Mouse (Mus musculus): ENCODE data around the gene Tubb5. TPM values are rescaled to one million over a fixed set of nuclear protein-coding genes. Genes with fewer than 3 reads are reported as not detected.
"Not testable (repeated sequence)": the region's sequence is repeated elsewhere in the genome, so short reads cannot be mapped to it uniquely, and the experiment has no call there.

Gene Tubb5
- polyA plus RNA-seq, 1 experiment: 447 TPM

DNA sequence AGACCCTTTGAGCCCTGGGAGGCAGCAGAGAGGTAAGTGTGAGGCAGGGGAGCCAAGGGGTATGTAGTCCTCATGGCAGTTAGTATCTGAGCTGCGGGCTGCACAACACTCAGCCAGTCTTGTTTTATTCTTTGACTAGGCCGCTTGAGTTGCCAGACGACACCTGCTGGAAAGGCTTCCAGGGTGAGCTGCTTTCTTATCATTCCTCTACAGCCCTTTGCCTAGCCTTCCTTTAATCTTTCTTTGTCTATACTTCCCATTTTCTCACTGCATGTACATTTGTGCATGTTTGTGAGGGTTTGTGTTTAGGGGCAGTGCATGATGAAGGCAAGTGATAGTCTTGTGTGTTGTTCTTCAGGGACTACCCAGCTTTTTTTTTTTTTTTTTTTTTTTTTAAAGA is 12.9 kb upstream of the Tubb5 start:
- Histone ChIP-seq H3K4me1 (ENCODE audit: control insufficient read depth, insufficient read depth, low read length) (no peaks in the 10 kb centered on the region; the same call in 1 of the 2 replicates), H3K4me3 (replicated peaks; ENCODE audit: control insufficient read depth, low read depth, low read length) (no peak overlapping the region), H3K27ac (ENCODE audit: control insufficient read depth, insufficient read depth, low read depth, low read length, poor library complexity) (peak overlapping the region; percentile 38; the same call in 1 of the 2 replicates)
- WGBS: 52% methylated on average over 3 of the region's 3 CpGs
- TF ChIP-seq CTCF (IDR thresholded peaks at IDR 0.05; ENCODE audit: control insufficient read depth, insufficient read depth, low read length) (no peak), POLR2A (IDR thresholded peaks at IDR 0.05; ENCODE audit: borderline replicate concordance, control insufficient read depth, low read depth, low read length) (no peak)

GRCm38 (mm10) chr17:35848112-35848511 is 10.0 kb upstream of the Tubb5 start:
- no peak overlapping the region for H3K4me3 ChIP-seq (replicated peaks; ENCODE audit: control insufficient read depth, low read depth, low read length)
- no peak overlapping the region; the same call in 1 of the 2 replicates for H3K27ac ChIP-seq (ENCODE audit: control insufficient read depth, insufficient read depth, low read depth, low read length, poor library complexity)
- 27% methylated on average over 1 of the region's 1 CpGs for WGBS
- no peaks in the 10 kb centered on the region; the same call in 1 of the 2 replicates for H3K4me1 ChIP-seq (ENCODE audit: control insufficient read depth, insufficient read depth, low read length)
- no peak for TF ChIP-seq POLR2A (IDR thresholded peaks at IDR 0.05; ENCODE audit: borderline replicate concordance, control insufficient read depth, low read depth, low read length)
- TF ChIP-seq CTCF (IDR thresholded peaks at IDR 0.05; ENCODE audit: control insufficient read depth, insufficient read depth, low read length): no peak

DNA sequence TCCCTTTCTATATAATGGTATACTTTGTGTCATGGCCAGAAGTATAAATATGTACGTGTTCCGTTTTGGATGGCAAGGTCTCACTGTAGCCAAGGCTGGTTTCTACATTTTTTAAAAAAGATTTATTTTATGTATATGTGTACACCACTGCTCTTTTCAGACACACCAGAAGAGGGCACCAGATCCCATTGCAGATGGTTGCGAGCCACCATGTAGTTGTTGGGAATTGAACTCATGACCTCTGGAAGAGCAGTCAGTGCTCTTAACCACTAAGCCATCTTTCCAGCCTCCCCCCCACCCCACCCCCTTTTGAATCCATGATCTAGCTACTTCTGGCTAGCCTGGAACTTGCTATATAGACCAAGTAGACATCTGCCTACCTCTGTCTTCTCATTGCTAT is 5.4 kb upstream of the Tubb5 start:
- WGBS: 92% methylated on average over 3 of the region's 3 CpGs
- TF ChIP-seq CTCF (IDR thresholded peaks at IDR 0.05; ENCODE audit: control insufficient read depth, insufficient read depth, low read length) (peak; percentile 15; the same call in 1 of the 2 replicates), POLR2A (IDR thresholded peaks at IDR 0.05; ENCODE audit: borderline replicate concordance, control insufficient read depth, low read depth, low read length) (no peak)
- Histone ChIP-seq H3K27ac (ENCODE audit: control insufficient read depth, insufficient read depth, low read depth, low read length, poor library complexity) (no peak overlapping the region), H3K4me3 (replicated peaks; ENCODE audit: control insufficient read depth, low read depth, low read length) (no peak overlapping the region), H3K4me1 (ENCODE audit: control insufficient read depth, insufficient read depth, low read length) (no peaks in the 10 kb centered on the region; the same call in 1 of the 2 replicates)

DNA sequence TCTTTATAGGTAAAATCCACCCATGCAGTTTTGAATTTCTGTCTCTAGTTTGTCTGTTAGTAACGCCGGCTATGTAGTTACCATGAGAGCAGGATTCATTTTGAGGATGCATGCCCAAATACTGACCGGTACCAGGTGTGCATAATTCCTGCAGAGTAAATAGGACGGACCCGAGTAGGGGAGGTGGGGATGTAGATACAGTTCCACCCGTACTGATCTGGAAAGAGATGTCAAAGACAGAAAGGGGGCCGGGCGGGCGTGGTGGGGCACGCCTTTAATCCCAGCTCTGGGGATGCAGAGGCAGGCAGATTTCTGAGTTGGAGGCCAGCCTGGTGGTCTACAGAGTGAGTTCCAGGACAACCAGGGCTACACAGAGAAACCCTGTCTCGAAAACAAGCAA is 3.9 kb upstream of the Tubb5 start:
- peak overlapping the region; percentile 74 for H3K27ac ChIP-seq (ENCODE audit: control insufficient read depth, insufficient read depth, low read depth, low read length, poor library complexity)
- H3K4me1 ChIP-seq (ENCODE audit: control insufficient read depth, insufficient read depth, low read length): no peaks in the 10 kb centered on the region; the same call in 1 of the 2 replicates
- WGBS: 6% methylated on average over 11 of the region's 11 CpGs
- no peak for TF ChIP-seq CTCF (IDR thresholded peaks at IDR 0.05; ENCODE audit: control insufficient read depth, insufficient read depth, low read length)
- no peak for TF ChIP-seq POLR2A (IDR thresholded peaks at IDR 0.05; ENCODE audit: borderline replicate concordance, control insufficient read depth, low read depth, low read length)
- peak overlapping the region; percentile 71 for H3K4me3 ChIP-seq (replicated peaks; ENCODE audit: control insufficient read depth, low read depth, low read length)

- H3K4me1 ChIP-seq (ENCODE audit: control insufficient read depth, insufficient read depth, low read length): peaks cover 1% of the 10 kb centered on the region; the same call in 1 of the 2 replicates
- peak within 1 kb of the TSS; percentile 71 for H3K4me3 ChIP-seq (replicated peaks; ENCODE audit: control insufficient read depth, low read depth, low read length)
- H3K27ac ChIP-seq (ENCODE audit: control insufficient read depth, insufficient read depth, low read depth, low read length, poor library complexity): peak within 1 kb of the TSS; percentile 74
- under 1% methylated on average over 59 of the region's 59 CpGs for WGBS
- TF ChIP-seq POLR2A (IDR thresholded peaks at IDR 0.05; ENCODE audit: borderline replicate concordance, control insufficient read depth, low read depth, low read length) (peak; percentile 81), CTCF (IDR thresholded peaks at IDR 0.05; ENCODE audit: control insufficient read depth, insufficient read depth, low read length) (no peak)
These were observed 3.2 kb upstream of the Tubb5 start, which contains the start of gene Mdc1 for GRCm38 (mm10) chr17:35841076-35841950. Gene Mdc1, plus strand, starts transcription at chr17:35841515.

GRCm38 (mm10) chr17:35840561-35840960 is 2.5 kb upstream of the Tubb5 start:
- TF ChIP-seq CTCF (IDR thresholded peaks at IDR 0.05; ENCODE audit: control insufficient read depth, insufficient read depth, low read length): no peak
- TF ChIP-seq POLR2A (IDR thresholded peaks at IDR 0.05; ENCODE audit: borderline replicate concordance, control insufficient read depth, low read depth, low read length): no peak
- Histone ChIP-seq H3K27ac (ENCODE audit: control insufficient read depth, insufficient read depth, low read depth, low read length, poor library complexity) (0 out of 2 replicates have a peak overlapping the region, but pooled peaks have one; percentile 31), H3K4me3 (replicated peaks; ENCODE audit: control insufficient read depth, low read depth, low read length) (peak overlapping the region; percentile 46), H3K4me1 (ENCODE audit: control insufficient read depth, insufficient read depth, low read length) (peaks cover 1% of the 10 kb centered on the region; the same call in 1 of the 2 replicates)
- WGBS: 40% methylated on average over 14 of the region's 14 CpGs

DNA sequence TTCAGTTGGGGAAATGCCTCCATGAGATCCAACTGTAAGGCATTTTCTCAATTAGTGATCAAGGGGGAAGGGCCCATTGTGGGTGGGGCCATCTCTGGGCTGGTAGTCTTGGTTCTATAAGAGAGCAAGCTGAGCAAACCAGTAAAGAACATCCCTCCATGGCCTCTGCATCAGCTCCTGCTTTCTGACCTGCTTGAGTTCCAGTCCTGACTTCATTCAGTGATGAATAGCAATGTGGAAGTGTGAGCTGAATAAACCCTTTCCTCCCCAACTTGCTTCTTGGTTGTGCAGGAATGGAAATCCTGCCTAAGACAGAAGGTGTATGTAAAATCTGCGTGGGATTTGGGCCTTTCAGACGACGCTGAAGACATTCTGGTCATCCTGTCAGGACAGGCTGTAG is 896 bp upstream of the Tubb5 start:
- not testable (repeated sequence) for H3K4me3 ChIP-seq (replicated peaks; ENCODE audit: control insufficient read depth, low read depth, low read length); H3K4me1 ChIP-seq (ENCODE audit: control insufficient read depth, insufficient read depth, low read length)
- 62% methylated on average over 3 of the region's 3 CpGs for WGBS
- H3K27ac ChIP-seq (ENCODE audit: control insufficient read depth, insufficient read depth, low read depth, low read length, poor library complexity): peak overlapping the region; percentile 36; the same call in 1 of the 2 replicates

DNA sequence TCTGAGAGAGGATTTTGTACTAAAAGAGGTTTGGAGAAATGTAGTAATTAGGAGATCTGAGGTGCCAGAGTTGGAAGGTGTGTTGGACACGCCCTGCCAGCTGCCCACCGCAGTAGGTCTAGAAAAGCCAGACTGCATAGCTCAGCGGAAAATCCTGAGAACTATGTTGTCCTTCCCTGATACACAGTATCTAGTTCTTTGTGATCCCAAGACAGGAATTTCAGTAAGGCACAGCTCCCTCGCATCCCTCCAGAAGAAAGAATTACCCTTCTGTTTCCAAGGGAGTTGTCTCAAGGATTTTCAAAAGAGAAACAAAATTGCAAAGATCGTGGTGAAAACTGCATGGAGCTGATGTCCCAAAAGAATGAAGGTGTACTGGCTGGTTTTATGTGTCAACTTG is 464 bp upstream of the Tubb5 start:
- H3K27ac ChIP-seq (ENCODE audit: control insufficient read depth, insufficient read depth, low read depth, low read length, poor library complexity): no peak overlapping the region; the same call in 1 of the 2 replicates
- WGBS: 6% methylated on average over 5 of the region's 5 CpGs
- peaks cover 4% of the 10 kb centered on the region; the same call in 1 of the 2 replicates for H3K4me1 ChIP-seq (ENCODE audit: control insufficient read depth, insufficient read depth, low read length)
- H3K4me3 ChIP-seq (replicated peaks; ENCODE audit: control insufficient read depth, low read depth, low read length): peak overlapping the region; percentile 63
- no peak for TF ChIP-seq POLR2A (IDR thresholded peaks at IDR 0.05; ENCODE audit: borderline replicate concordance, control insufficient read depth, low read depth, low read length)
- no peak for TF ChIP-seq CTCF (IDR thresholded peaks at IDR 0.05; ENCODE audit: control insufficient read depth, insufficient read depth, low read length)
